Mouse (Mus musculus): ENCODE measurements around the gene Pxmp4.

Gene Pxmp4

GRCm38 (mm10) chr2:154538710-154539109 is 64.8 kb downstream of the Pxmp4 start:
- no peak for DNase-seq

GRCm38 (mm10) chr2:154538310-154538709 is 65.2 kb downstream of the Pxmp4 start:
- DNase-seq: no peak
